Mouse (Mus musculus) cerebellum, adult 11 months (tissue): ENCODE results near the gene Iqsec1.

Experiments
- DNase-seq: peaks from one replicate; pipeline ENCODE4 v3.0.0; 2022

The Iqsec1 gene

DNA sequence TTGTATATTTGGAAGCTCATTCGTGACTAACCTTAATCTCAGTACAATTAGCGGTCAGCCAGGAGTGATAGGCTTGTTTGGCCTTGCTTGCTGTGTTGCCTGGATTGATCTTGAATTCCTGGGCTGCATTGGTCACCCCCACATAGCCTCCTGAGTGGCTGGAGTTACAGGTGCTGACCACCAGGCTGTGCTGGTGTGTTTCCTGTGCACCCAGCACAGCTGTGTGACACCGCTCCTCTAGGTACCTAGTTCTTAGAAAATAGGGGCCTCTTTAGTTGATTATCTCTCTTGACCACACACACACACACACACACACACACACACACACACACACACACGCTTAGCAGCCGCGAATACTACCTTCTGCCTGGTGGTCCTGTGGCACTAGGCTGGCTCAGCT, 380.3 kb downstream of the Iqsec1 start:
- no peak for DNase-seq

DNA sequence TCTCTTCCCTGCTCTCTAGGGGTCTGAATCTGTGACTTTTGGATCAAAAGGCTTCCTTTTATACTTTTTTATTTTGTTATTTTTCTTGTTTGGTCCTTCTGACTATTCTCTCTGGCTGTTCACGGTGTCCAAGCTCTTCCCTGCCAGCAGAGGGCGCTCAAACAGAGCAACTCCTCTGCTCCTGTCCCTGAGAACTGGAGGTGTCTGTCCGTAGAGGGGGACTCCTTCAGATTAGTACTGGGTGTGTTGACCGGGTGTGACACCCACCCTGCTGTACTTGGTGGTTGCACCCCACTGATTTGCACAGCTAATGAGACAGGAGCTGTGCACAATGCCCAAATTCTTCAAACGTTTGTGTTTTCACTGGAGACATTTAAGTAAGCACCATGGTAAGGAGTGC, 381.3 kb downstream of the Iqsec1 start:
- peak; percentile 52 for DNase-seq

DNA sequence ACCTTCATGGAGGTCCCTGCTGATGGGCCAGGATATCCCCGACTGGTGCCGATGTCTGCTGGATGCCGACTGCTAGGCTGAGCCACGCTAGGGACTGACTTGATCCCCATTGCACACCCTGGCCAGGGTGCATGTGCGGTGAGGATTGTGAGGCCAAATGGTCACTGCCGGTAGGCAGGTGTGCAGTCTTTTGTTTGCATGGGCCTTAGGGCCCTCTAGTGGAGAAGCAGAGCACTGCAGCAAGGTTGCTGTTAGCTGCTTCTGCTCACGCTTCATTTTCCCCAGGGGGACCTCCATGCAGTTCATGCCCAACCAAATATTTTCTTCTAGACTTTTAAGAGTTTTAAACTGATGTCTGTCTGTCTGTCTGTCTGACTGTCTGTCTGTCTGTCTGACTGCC, 381.9 kb downstream of the Iqsec1 start:
- peak; percentile 60 for DNase-seq
